Mouse (Mus musculus): ENCODE data around the gene Gm37596. TPM values are rescaled to one million over a fixed set of nuclear protein-coding genes. Genes with fewer than 3 reads are reported as not detected.
"Not testable (repeated sequence)": the region's sequence is repeated elsewhere in the genome, so short reads cannot be mapped to it uniquely, and the experiment has no call there.

The Gm37596 gene
- polyA plus RNA-seq (2016; fragmentation: Nextera tagmentation; extraction: Ambion mirVana), result not detected in 2 replicates

- not testable (repeated sequence) for H3K27ac ChIP-seq (replicated peaks); H3K36me3 ChIP-seq
- WGBS, result 85% methylated on average over 1 of the region's 2 CpGs
These were observed at the start of gene Gm37596 for GRCm38 (mm10) chr3:93692970-93693369. Gene Gm37596 (minus strand): TSS chr3:93693070.

GRCm38 (mm10) chr3:93708969-93709637 is 16.2 kb upstream of the Gm37596 start:
- not testable (repeated sequence) for DNase-seq (ENCODE audit: low spot score); H3K36me3 ChIP-seq; H3K27ac ChIP-seq (replicated peaks); H3K9me3 ChIP-seq (replicated peaks); H3K4me1 ChIP-seq; H3K4me3 ChIP-seq; H3K27me3 ChIP-seq (ENCODE audit: low read depth, poor library complexity, severe bottlenecking)
- WGBS, result 93% methylated on average over 2 of the region's 2 CpGs

More at GRCm38 (mm10) chr3:93692970-93693369, at the start of gene Gm37596:
- H3K9me3 ChIP-seq (replicated peaks); H3K27me3 ChIP-seq (ENCODE audit: low read depth, poor library complexity, severe bottlenecking); H3K4me3 ChIP-seq; DNase-seq (ENCODE audit: low spot score); H3K4me1 ChIP-seq: not testable (repeated sequence)

- not testable (repeated sequence) for H3K9me3 ChIP-seq (replicated peaks); H3K4me3 ChIP-seq; H3K27ac ChIP-seq (replicated peaks); H3K4me1 ChIP-seq; DNase-seq (ENCODE audit: low spot score); H3K27me3 ChIP-seq (ENCODE audit: low read depth, poor library complexity, severe bottlenecking); H3K36me3 ChIP-seq
- 86% methylated on average over 3 of the region's 4 CpGs for WGBS
These were observed 16.7 kb downstream of the Gm37596 start, which contains the start of gene Tdpoz1 for GRCm38 (mm10) chr3:93676210-93676609. Gene Tdpoz1 (minus strand): TSS chr3:93676310.

DNA sequence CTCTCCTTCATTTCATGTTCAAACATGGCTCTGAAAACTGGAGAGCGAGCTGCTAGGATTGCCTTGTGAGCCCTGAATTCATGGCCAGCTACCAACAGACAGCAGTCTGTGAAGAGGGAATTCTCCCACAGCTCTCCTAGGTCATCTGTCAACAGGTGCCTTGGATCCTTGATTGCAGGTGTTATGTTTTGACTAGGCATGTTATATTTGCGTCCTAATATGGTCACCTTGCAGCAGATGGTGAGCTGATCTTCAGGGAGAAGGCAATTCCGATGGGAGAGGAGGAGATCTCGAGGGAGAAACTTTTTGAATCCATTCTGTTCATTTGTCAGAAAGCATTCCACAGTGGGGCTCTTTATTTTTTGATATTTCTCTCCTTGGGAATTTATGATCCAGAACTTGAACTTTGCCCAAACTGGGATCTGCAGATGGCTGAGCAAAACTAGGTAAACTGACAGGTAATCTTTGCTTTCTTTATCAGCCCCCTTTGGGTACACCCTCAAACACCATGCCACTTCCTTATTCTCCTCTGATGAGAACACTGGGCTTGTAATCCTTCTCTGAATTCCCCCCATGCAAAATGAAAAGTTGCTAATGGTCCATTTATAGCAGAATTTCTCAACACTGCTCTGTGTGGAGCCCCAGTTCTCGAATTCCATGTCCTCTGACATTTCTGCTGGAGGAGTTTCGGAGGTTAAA is 21.9 kb downstream of the Gm37596 start:
- H3K9me3 ChIP-seq (replicated peaks); DNase-seq (ENCODE audit: low spot score); H3K4me1 ChIP-seq; H3K27me3 ChIP-seq (ENCODE audit: low read depth, poor library complexity, severe bottlenecking); H3K4me3 ChIP-seq; H3K27ac ChIP-seq (replicated peaks); H3K36me3 ChIP-seq: not testable (repeated sequence)
- 84% methylated on average over 5 of the region's 6 CpGs for WGBS

DNA sequence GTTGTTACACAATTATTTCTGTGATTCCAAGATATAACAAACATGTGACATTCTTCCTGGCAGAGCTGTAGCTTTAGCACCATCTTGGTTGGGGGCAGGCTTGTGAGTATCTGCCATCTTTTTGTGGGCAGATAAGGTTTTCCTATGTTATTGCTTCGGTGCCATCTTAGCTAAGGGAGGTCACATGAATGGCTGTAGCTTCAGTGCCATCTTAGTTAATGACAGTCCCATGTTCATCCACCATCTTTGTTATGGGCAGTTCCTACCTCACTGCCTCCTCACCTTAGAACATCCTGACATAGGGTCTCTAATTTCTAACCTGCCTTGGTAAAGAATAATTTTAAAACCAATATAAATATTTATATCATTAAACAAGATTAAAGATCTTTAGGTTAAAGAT is 38.6 kb downstream of the Gm37596 start:
- DNase-seq (ENCODE audit: low spot score), result no peak
- Histone ChIP-seq H3K4me1 (no peaks in the 10 kb centered on the region), H3K36me3 (no peaks in the 10 kb centered on the region), H3K9me3 (replicated peaks) (no peaks in the 10 kb centered on the region), H3K4me3 (no peak overlapping the region), H3K27ac (replicated peaks) (no peak overlapping the region), H3K27me3 (ENCODE audit: low read depth, poor library complexity, severe bottlenecking) (no peaks in the 10 kb centered on the region)
- WGBS, result 65% methylated on average over 1 of the region's 1 CpGs

GRCm38 (mm10) chr3:93652586-93652985 is 40.3 kb downstream of the Gm37596 start, which contains the start of gene Tdpoz2:
Gene Tdpoz2 (minus strand): TSS chr3:93652686.
- H3K36me3 ChIP-seq, result no peaks in the 10 kb centered on the region
- no peaks in the 10 kb centered on the region for H3K4me1 ChIP-seq
- H3K27ac ChIP-seq (replicated peaks), result no peak within 1 kb of the TSS
- no peak within 1 kb of the TSS for H3K4me3 ChIP-seq
- DNase-seq (ENCODE audit: low spot score), result no peak
- H3K27me3 ChIP-seq (ENCODE audit: low read depth, poor library complexity, severe bottlenecking), result no peaks in the 10 kb centered on the region
- no peaks in the 10 kb centered on the region for H3K9me3 ChIP-seq (replicated peaks)
- WGBS, result 87% methylated on average over 3 of the region's 3 CpGs

Other genes starting within 250 kb of the Gm37596 start
- gene Tchhl1, start 224.3 kb downstream of the Gm37596 start, polyA plus RNA-seq (2016; fragmentation: Nextera tagmentation; extraction: Ambion mirVana), result not detected in 2 replicates
- gene S100a11, start 172.6 kb downstream of the Gm37596 start, polyA plus RNA-seq (2016; fragmentation: Nextera tagmentation; extraction: Ambion mirVana), result 245 and 305 TPM in 2 replicates
- 153 and 169 TPM in 2 replicates for gene S100a10, start 138.0 kb downstream of the Gm37596 start, polyA plus RNA-seq (2016; fragmentation: Nextera tagmentation; extraction: Ambion mirVana)
- not detected in 2 replicates for gene Tdpoz2, start 40.4 kb downstream of the Gm37596 start, polyA plus RNA-seq (2016; fragmentation: Nextera tagmentation; extraction: Ambion mirVana)
- gene Tdpoz1, start 16.8 kb downstream of the Gm37596 start, polyA plus RNA-seq (2016; fragmentation: Nextera tagmentation; extraction: Ambion mirVana), result not detected in 2 replicates
- gene Gm5773, start 79.9 kb upstream of the Gm37596 start, polyA plus RNA-seq (2016; fragmentation: Nextera tagmentation; extraction: Ambion mirVana), result not detected in 2 replicates
- not detected in 2 replicates for gene Tdpoz4, start 103.3 kb upstream of the Gm37596 start, polyA plus RNA-seq (2016; fragmentation: Nextera tagmentation; extraction: Ambion mirVana)
- gene Tdpoz3, start 132.9 kb upstream of the Gm37596 start, polyA plus RNA-seq (2016; fragmentation: Nextera tagmentation; extraction: Ambion mirVana), result not detected in 2 replicates

All from midbrain, embryonic 10.5 days (tissue).